Mouse (Mus musculus) hindbrain, embryonic 11.5 days (tissue): Measurements from ENCODE around the gene Ptgds. TPM values are rescaled to one million over a fixed set of nuclear protein-coding genes. Genes with fewer than 3 reads are reported as not detected.

Experiments used
- ATAC-seq: fragments of 200-750 bp; cut with Nextera tagmentation; 2 replicates; pipeline ENCODE4 v1.8.0; 2017; ENCODE audit warnings: mild to moderate bottlenecking, moderate TSS enrichment, moderate library complexity; ENCODE audit not compliant: low FRiP score
- DNase-seq: peaks from one replicate; pipeline ENCODE4 v3.0.0-alpha.2; 2015; ENCODE audit warnings: low spot score
- H3K27ac ChIP-seq: fragments of 300-500 bp; sonication (generic); 2 replicates; pipeline ENCODE4 v1.5.1; 2014; ENCODE audit warnings: mild to moderate bottlenecking, low read depth, low read length
- H3K27me3 ChIP-seq: fragments of 300-500 bp; sonication (generic); 2 replicates; pipeline ENCODE4 v1.6.1; 2014; ENCODE audit warnings: mild to moderate bottlenecking, low read length, moderate library complexity, mixed read lengths; ENCODE audit not compliant: control insufficient read depth, insufficient read depth
- H3K36me3 ChIP-seq: fragments of 300-500 bp; sonication (generic); 2 replicates; pipeline ENCODE4 v1.6.1; 2014; ENCODE audit warnings: mild to moderate bottlenecking, low read length, moderate library complexity, mixed read lengths; ENCODE audit not compliant: control insufficient read depth, insufficient read depth
- H3K4me1 ChIP-seq: fragments of 300-500 bp; sonication (generic); replicated peaks from 2 replicates; pipeline ENCODE4 v1.6.1; 2014; ENCODE audit warnings: low read length, mixed read lengths; ENCODE audit not compliant: control insufficient read depth, insufficient read depth
- H3K4me2 ChIP-seq: fragments of 300-500 bp; sonication (generic); replicated peaks from 2 replicates; pipeline ENCODE4 v1.6.1; 2014; ENCODE audit warnings: mild to moderate bottlenecking, low read depth, low read length
- H3K4me3 ChIP-seq: fragments of 300-500 bp; sonication (generic); 2 replicates; pipeline ENCODE4 v1.5.1; 2014; ENCODE audit warnings: low read depth, low read length
- H3K9ac ChIP-seq: fragments of 300-500 bp; sonication (generic); 2 replicates; pipeline ENCODE4 v1.6.1; 2014; ENCODE audit warnings: low read depth, low read length
- H3K9me3 ChIP-seq: fragments of 300-500 bp; sonication (generic); 2 replicates; pipeline ENCODE4 v1.6.1; 2016; ENCODE audit warnings: low read length; ENCODE audit not compliant: control insufficient read depth
- WGBS: fragments of 180-500 bp; shearing (Covaris S2); extraction: QIAGEN DNeasy Blood & Tissue Kit; methylation state at CpG from one replicate; pipeline ENCODE4 v1.1.7; 2014; 5-methylcytosine and 5-hydroxymethylcytosine counted together
- polyA plus RNA-seq: library from polyadenylated mRNA; unstranded; fragments of >200 nt; fragmentation: Nextera tagmentation; extraction: Ambion mirVana; gene quantifications from 2 replicates; pipeline ENCODE4 v1.2.1, GENCODE M21; 2014

The Ptgds gene
- polyA plus RNA-seq, 1 experiment from 2014 or later: 0.39 TPM

GRCm38 (mm10) chr2:25428442-25429236 lies 41.2 kb downstream of the Ptgds start, which contains the start of gene Abca2:
Abca2 (plus strand) TSS chr2:25428703.
- Histone ChIP-seq H3K4me1 (peaks cover 3% of the 10 kb centered on the region; the same call in 1 of the 2 replicates), H3K4me2 (peak within 1 kb of the TSS; percentile 72), H3K4me3 (peak within 1 kb of the TSS; percentile 75), H3K36me3 (no peaks in the 10 kb centered on the region), H3K27ac (peak within 1 kb of the TSS; percentile 79), H3K9me3 (no peaks in the 10 kb centered on the region), H3K27me3 (peaks cover 13% of the 10 kb centered on the region), H3K9ac (peak within 1 kb of the TSS; percentile 87)
- peak; percentile 97 for DNase-seq
- ATAC-seq: peak; percentile 91
- WGBS: 0% methylated on average over 56 of the region's 89 CpGs

- WGBS: 93% methylated on average over 5 of the region's 5 CpGs
- Histone ChIP-seq H3K4me1 (peaks cover 3% of the 10 kb centered on the region; the same call in 1 of the 2 replicates), H3K27me3 (peaks cover 13% of the 10 kb centered on the region), H3K36me3 (no peaks in the 10 kb centered on the region), H3K4me3 (no peak overlapping the region), H3K4me2 (no peak overlapping the region), H3K9ac (no peak overlapping the region), H3K27ac (no peak overlapping the region), H3K9me3 (no peaks in the 10 kb centered on the region)
- DNase-seq: no peak
- no peak for ATAC-seq
Observed at GRCm38 (mm10) chr2:25427256-25427655, 42.6 kb downstream of the Ptgds start.

- Histone ChIP-seq H3K4me1 (peaks cover 3% of the 10 kb centered on the region; the same call in 1 of the 2 replicates), H3K27me3 (peaks cover 13% of the 10 kb centered on the region), H3K9me3 (no peaks in the 10 kb centered on the region), H3K27ac (no peak overlapping the region), H3K9ac (no peak overlapping the region), H3K4me3 (no peak overlapping the region), H3K36me3 (no peaks in the 10 kb centered on the region), H3K4me2 (no peak overlapping the region)
- DNase-seq (peak; percentile 91), ATAC-seq (0 out of 2 replicates have a peak, but pooled peaks have one; percentile 6)
- WGBS: 34% methylated on average over 5 of the region's 5 CpGs
Observed at GRCm38 (mm10) chr2:25426721-25427191, 43.1 kb downstream of the Ptgds start.

GRCm38 (mm10) chr2:25425481-25425880 lies 44.4 kb downstream of the Ptgds start:
- Histone ChIP-seq H3K27me3 (peaks cover 13% of the 10 kb centered on the region), H3K9ac (no peak overlapping the region), H3K4me1 (no peaks in the 10 kb centered on the region), H3K4me3 (no peak overlapping the region), H3K36me3 (no peaks in the 10 kb centered on the region), H3K4me2 (no peak overlapping the region), H3K27ac (no peak overlapping the region), H3K9me3 (no peaks in the 10 kb centered on the region)
- ATAC-seq (no peak), DNase-seq (no peak)
- WGBS: 42% methylated on average over 27 of the region's 27 CpGs

- Histone ChIP-seq H3K4me3 (no peak overlapping the region), H3K27me3 (peaks cover 13% of the 10 kb centered on the region), H3K4me2 (no peak overlapping the region), H3K4me1 (no peaks in the 10 kb centered on the region), H3K9ac (no peak overlapping the region), H3K36me3 (no peaks in the 10 kb centered on the region), H3K27ac (no peak overlapping the region), H3K9me3 (no peaks in the 10 kb centered on the region)
- DNase-seq (no peak), ATAC-seq (no peak)
- WGBS: 73% methylated on average over 1 of the region's 1 CpGs
Observed at GRCm38 (mm10) chr2:25423626-25424025, 46.2 kb downstream of the Ptgds start.

- Histone ChIP-seq H3K4me3 (no peak within 1 kb of the TSS), H3K9ac (no peak within 1 kb of the TSS), H3K27me3 (peaks cover 13% of the 10 kb centered on the region), H3K9me3 (no peaks in the 10 kb centered on the region), H3K36me3 (no peaks in the 10 kb centered on the region), H3K4me1 (no peaks in the 10 kb centered on the region), H3K27ac (no peak within 1 kb of the TSS), H3K4me2 (no peak within 1 kb of the TSS)
- 64% methylated on average over 17 of the region's 17 CpGs for WGBS
- DNase-seq (no peak), ATAC-seq (no peak)
Observed at GRCm38 (mm10) chr2:25422587-25423410, 47.0 kb downstream of the Ptgds start, which contains the start of gene Fut7. Fut7 (plus strand) TSS chr2:25423267.

GRCm38 (mm10) chr2:25421896-25422295 lies 48.0 kb downstream of the Ptgds start:
- Histone ChIP-seq H3K4me3 (no peak overlapping the region), H3K9me3 (no peaks in the 10 kb centered on the region), H3K27me3 (peaks cover 13% of the 10 kb centered on the region), H3K4me2 (no peak overlapping the region), H3K36me3 (no peaks in the 10 kb centered on the region), H3K9ac (no peak overlapping the region), H3K4me1 (no peaks in the 10 kb centered on the region), H3K27ac (no peak overlapping the region)
- DNase-seq (peak; percentile 79), ATAC-seq (0 out of 2 replicates have a peak, but pooled peaks have one; percentile 41)
- WGBS: 20% methylated on average over 3 of the region's 3 CpGs

GRCm38 (mm10) chr2:25417426-25417825 lies 52.4 kb downstream of the Ptgds start:
- no peaks in the 10 kb centered on the region for H3K4me1 ChIP-seq
- no peak for DNase-seq
- no peaks in the 10 kb centered on the region for H3K9me3 ChIP-seq
- H3K27ac ChIP-seq: no peak overlapping the region
- H3K9ac ChIP-seq: no peak overlapping the region
- 11% methylated on average over 3 of the region's 3 CpGs for WGBS
- no peak for ATAC-seq
- no peak overlapping the region for H3K4me2 ChIP-seq
- no peaks in the 10 kb centered on the region for H3K27me3 ChIP-seq
- no peak overlapping the region for H3K4me3 ChIP-seq
- H3K36me3 ChIP-seq: no peaks in the 10 kb centered on the region
